Mouse (Mus musculus) embryo, embryonic 10 days (tissue): ENCODE results near the gene Vmn2r19.
"Not testable (repeated sequence)": the region's sequence is repeated elsewhere in the genome, so short reads cannot be mapped to it uniquely, and the experiment has no call there.

Experiments used
- DNase-seq: peaks from one replicate; pipeline ENCODE4 v3.0.0-alpha.2; 2015; ENCODE audit warnings: low spot score

The Vmn2r19 gene

GRCm38 (mm10) chr6:123308033-123308432 is at the start of gene Vmn2r19:
Gene Vmn2r19 (plus strand): TSS chr6:123308333.
- no peak for DNase-seq

DNA sequence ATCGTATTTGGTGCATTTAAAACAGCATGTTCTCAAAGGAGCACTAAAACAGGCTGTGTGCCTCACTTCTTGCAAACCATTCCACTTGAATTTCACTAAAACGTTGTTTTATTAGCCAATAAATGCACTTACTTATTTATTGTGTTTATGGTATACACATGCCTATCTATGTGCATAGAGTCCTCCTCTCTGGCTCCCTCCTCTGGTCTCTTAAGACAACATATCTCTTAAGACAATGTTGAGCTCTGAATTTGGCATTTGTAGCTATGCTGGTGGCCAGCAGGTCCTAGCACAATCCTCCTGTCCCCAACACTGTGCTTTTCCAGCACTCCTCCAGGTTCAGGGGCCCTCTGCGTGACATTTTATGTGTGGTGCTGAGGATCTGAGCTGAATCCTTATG is 49.2 kb upstream of the Vmn2r19 start:
- DNase-seq = no peak

DNA sequence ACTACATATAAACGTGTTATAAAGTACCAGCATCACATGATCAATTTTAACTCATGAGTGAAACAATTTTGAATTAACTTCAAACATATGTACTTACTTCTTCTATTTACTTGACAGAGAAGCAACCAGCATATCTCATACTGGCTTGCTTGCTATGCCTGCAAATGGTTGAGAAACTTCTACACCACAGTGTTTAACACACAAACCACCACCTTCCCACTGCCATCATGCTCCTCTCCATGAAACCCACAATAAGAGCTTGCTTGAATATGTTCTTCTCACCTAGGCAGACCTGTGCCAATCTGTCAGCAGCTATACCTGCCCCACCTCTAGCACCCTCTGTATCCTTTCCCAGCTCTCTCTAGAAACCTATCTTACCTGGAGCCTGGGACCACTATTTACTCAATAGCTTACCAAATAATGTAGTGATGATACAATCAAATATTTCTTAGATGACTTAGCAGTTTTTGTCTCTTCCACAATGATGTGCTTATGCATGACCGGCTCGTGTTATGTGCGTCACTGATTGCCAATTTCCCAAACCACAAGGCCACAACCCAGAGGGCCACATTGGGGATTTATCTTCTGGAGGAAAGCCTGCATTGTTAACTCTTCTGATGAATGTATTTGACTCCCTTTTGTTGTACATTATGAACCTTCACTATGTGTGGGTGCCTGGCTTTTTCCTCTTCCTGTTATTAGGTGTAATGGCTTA is 48.1 kb upstream of the Vmn2r19 start:
- DNase-seq = no peak

DNA sequence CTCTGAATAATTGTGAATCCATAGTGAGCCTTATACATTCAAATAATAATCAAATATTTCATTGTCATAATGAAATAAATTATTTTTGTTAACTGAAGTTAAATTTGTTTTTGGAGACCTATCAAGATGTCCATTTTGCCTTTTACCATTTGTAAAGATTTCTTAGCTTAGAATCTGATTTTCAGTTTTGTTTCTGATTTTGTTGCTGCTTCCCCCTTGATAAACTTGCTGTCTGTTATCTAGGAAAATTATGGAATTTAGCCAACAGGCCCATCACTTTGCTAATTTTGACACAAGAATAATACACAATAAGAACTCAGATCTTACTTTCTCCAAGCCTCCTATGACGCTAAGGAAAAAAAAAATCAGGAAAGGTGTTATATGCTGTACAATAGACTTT is 47.3 kb upstream of the Vmn2r19 start:
- no peak for DNase-seq

DNA sequence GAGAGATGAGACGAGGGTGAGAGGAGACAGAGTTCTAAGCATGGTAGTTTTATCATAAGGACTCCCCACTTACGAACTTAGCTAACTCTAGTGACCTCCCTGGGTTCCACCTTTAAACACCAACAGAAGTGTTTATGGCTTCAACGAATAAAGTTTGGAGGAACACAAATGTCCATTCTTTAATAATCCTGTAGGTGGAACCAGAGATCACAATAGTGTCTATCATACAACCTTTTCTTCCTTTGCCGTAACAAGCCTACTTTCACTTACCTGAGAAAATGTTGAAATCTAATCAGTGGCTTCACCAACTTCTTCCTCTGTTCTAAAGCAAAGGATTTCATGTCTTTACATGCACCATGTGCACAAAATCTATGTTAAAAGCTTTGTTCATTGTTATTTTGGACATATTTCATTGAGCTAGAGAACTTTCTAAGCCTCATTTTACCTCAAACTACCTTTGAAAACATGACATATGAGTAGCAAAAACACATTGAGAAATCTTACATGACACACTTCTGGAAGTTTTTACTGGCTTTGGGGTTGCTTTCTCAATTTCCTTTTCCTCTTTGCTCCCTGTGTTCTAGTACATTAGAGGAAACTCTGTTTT is 46.5 kb upstream of the Vmn2r19 start, which contains the start of gene Clec4d:
TSS of gene Clec4d (plus strand) at position 557 of the 607 bp plus-strand sequence.
- DNase-seq = no peak

- no peak for DNase-seq
Measured at GRCm38 (mm10) chr6:123264194-123264593, 43.9 kb upstream of the Vmn2r19 start.

GRCm38 (mm10) chr6:123265809-123266208 is 42.3 kb upstream of the Vmn2r19 start:
- DNase-seq = no peak

DNA sequence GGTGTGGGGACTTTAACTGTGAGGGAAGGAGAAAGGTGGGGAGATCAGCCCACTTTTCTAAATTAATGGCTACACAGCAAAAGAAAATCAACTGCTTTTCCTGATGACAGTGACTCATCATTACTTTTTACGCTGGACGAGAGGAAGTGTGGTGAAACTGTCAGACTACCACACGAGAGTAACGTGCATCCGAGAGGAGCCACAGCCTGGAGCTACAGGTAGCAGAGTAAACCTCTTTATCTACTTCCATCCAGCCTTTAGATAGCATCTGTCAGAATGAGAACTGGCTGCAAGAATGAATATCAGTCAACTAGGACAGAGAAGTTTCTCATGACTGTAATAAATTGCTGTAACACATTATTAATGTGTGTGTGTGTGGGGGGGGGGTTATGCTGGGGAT is 41.2 kb upstream of the Vmn2r19 start:
- no peak for DNase-seq

DNA sequence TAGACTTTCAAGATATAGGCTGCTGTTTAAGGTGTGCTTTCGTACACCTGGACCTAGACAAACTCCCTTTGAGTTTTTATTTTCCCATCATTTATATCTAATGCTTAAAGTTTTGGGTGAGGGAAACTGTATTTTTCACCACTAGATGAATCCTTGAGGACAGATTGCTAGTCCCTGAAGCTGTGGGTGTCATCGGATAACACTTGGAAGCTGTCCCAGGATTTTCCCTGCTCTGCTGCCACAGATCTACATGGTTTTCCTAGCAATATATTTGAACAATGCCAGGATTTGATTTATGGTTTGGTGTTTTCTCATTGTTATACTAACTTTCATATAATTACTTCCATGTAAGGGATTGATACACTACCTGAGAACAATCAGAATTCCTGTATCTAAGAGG is 28.7 kb upstream of the Vmn2r19 start:
- DNase-seq = no peak

- no peak for DNase-seq
Measured at GRCm38 (mm10) chr6:123286311-123286710, 21.8 kb upstream of the Vmn2r19 start.

- no peak for DNase-seq
Measured at GRCm38 (mm10) chr6:123288931-123289330, 19.2 kb upstream of the Vmn2r19 start.

- DNase-seq = no peak
Measured at GRCm38 (mm10) chr6:123289753-123290152, 18.4 kb upstream of the Vmn2r19 start, which contains the start of gene Clec4e. Gene Clec4e (minus strand): TSS chr6:123289870.

DNA sequence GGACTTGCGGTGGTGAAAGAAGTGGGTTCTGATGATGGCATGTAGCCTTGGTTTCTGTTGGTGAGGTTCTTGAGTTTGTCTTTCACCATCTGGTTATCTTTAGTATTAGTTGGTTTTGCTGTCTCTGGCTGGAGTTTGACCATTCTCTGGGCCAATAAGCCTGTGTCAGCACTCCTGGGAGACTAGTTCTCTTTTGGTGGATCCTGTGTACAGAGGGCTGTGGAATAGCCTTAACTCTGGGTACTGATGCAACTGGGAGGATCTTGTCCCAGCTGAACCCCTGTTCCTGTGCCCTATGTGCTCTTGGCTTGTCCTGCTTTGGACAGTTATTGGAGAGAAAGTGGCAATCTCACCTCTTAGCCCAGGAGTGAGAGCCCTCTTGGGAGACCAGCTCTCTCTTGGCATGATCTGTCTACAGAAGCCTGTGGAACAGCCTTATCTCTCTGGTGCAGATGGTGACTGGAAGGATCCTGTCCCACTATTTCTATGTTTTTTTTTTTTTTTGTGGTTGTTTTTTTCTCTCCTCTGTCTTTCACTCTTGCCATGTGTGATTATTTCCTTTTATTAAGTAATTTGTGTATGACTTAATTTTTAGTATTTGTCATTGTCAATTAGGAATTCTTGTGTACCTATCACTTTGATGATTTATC is 15.3 kb upstream of the Vmn2r19 start:
- DNase-seq = no peak

DNA sequence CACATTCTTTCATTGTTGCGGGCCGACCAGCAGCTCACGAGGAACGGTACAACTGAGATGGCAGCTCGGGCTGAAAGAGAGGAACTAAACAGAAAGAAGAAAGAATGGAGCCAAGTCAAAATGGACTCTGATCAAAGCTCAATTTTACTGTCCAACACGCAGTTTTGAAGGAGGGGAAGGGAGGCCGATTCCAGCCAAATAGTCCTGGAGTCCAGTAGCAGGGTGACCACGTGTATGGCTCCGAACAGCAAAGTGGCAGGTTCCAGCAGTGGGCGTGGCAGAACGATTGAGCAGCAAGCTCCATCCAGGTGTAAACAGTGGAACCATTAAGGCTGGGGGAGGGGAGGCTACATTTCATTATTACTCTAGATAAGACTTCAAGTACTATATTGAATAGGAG is 14.6 kb upstream of the Vmn2r19 start:
- DNase-seq = not testable (repeated sequence)

GRCm38 (mm10) chr6:123296687-123297086 is 11.4 kb upstream of the Vmn2r19 start:
- DNase-seq = no peak

GRCm38 (mm10) chr6:123306315-123306714 is 1.8 kb upstream of the Vmn2r19 start:
- DNase-seq = not testable (repeated sequence)

- DNase-seq = no peak
Measured at GRCm38 (mm10) chr6:123332503-123332902, 24.4 kb downstream of the Vmn2r19 start.

DNA sequence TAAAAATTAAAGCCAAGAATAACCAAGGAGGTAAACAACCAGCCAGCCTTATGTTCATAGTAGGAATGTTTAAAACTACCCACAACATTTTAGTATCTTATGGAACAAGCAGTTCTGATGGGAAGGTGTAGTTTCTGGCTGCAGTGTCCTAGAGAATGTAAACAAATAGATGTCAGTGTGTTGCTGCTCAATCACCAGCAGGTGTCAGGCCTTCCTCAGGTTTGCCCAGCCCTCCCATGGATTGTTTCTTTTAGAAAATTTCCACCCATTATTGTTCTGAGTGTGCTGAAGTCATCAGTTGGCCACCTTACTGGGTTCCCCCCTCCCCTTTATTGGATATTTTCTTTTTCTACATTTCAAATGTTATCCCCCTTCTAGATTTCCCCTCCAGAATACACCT is 32.0 kb downstream of the Vmn2r19 start:
- peak; percentile 18 for DNase-seq

DNA sequence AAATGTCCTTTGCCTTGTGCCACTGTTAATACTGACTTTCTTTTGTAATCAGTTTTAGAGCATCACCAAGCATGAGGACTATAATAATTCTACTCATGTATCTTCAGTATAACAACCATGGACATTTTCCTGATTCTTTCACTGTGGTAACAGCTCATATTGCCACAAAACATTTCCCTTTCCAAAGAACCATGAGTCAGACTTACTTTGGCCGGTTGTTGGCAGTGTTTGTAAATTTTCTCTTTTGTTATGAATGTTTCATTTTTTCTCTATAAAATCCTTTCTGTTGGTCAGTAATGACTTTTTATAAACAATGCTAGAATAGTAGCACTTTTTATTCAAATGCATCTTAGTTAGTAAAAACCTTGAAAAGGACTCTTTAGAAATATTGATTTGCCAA is 38.0 kb downstream of the Vmn2r19 start:
- DNase-seq = no peak
